Mouse (Mus musculus) layer of hippocampus, postnatal 25 days (tissue): ENCODE results near the gene Prpf18. TPM values are rescaled to one million over a fixed set of nuclear protein-coding genes. Genes with fewer than 3 reads are reported as not detected.
"Not testable (repeated sequence)": the region's sequence is repeated elsewhere in the genome, so short reads cannot be mapped to it uniquely, and the experiment has no call there.

Experiments used
- DNase-seq, 2 experiments: peaks; one replicate each; pipeline ENCODE4 v3.0.0; 2022; ENCODE audit warnings: mixed read lengths in 2 of 2, low spot score in 1 of 2; ENCODE audit errors: extremely low spot score in 1 of 2
- total RNA-seq, 2 experiments: library from RNA; stranded (reverse); gene quantifications; 2 replicates each; pipeline ENCODE4 v1.2.3; 2021

Gene Prpf18
- total RNA-seq, 2 experiments from 2014 or later, result 47.3 to 50.4 TPM

GRCm38 (mm10) chr2:4615014-4615546, 36.8 kb downstream of the Prpf18 start:
- no peak for DNase-seq

DNA sequence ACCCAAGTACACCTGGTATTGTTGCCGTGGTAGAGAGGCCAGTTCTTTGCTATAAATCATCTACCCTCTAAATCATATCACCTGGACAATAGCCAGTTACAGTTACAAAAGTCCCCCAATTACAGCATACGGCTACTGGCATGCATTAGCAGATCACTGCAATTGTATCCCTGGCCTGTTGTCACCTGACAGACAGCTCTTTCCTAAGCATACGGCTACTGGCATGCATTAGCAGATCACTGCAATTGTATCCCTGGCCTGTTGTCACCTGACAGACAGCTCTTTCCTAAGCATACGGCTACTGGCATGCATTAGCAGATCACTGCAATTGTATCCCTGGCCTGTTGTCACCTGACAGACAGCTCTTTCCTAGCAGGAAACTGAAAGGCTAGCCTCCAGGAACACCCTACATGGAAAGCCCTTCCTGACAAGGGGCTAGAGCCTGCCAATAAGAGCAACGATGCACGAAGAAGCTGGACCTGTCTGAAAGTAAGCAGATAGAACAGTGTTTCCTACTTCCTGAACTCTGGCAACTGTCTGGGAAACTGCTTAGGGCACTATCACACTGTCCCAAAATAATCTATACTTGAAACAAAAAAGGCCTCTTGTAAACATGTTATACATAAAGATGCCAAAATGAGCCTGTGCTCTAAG, 37.5 kb downstream of the Prpf18 start:
- not testable (repeated sequence) for DNase-seq

GRCm38 (mm10) chr2:4611704-4612103, 40.2 kb downstream of the Prpf18 start:
- no peak for DNase-seq

- DNase-seq, result no peak
Measured at GRCm38 (mm10) chr2:4611295-4611694, 40.6 kb downstream of the Prpf18 start.

- no peak for DNase-seq
Measured at GRCm38 (mm10) chr2:4609433-4609832, 42.5 kb downstream of the Prpf18 start.

DNA sequence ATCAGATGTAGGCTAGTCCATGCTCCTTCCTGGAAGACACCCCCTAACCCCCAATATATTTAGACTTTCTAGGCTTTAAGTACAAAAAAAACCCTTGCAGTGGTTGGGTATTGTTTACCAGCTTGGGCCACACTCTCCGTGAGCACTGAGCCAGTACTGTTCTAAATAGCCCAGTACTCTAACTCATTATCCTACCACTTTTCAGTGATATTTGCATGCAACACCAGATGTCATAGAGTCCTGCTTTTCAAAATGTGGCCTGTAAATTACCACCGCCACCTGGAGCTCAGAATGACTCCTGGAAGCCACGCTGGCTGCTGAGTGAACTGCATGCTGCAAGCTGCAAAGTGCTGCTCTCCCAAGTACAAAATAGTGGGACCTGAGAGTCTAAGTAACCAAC, 43.7 kb downstream of the Prpf18 start:
- DNase-seq, result no peak

DNA sequence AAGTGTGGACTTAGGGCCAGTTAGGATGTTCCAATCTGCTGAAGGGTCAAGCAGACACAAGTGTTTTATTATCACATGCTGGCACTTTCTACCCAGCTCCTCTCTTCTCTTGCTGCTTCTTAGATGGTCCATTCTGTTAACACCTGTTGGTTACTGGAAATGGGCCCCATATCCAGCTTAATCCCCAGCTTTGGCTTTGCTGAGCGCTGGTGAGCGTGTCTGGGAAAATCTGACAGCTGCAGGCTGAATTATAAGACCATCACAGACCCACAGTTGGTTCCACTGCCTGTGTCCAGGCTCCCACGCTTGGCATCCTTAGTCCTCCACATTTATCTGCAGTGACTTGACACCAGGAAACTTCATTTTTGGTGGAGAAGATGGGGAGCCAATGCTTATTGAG, 45.4 kb downstream of the Prpf18 start:
- DNase-seq, result no peak

- DNase-seq, result no peak
Measured at GRCm38 (mm10) chr2:4603361-4603945, 48.5 kb downstream of the Prpf18 start.

- peak in 1 of 2 experiments; percentile 66 for DNase-seq
Measured at GRCm38 (mm10) chr2:4601034-4601890, 50.7 kb downstream of the Prpf18 start.

DNA sequence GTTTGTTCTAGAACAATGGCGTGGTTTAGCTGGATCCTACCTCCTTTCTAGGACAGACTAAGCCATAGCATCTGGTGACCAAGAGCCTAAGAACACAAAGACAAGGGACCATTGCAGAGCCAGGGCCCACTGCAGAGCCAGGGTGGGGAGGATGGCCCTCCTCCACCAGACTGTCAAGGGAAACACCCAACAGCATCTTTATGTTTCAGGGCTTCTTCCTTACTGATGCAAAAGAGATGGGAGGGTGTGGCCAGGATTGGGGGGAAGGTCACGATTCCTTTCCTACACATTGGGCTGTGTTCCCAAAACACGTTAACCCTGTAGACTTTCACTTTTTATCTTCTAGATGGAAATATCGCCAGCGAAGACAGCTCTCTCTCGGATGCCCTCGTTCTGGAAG, 54.9 kb downstream of the Prpf18 start:
- DNase-seq, result no peak

- no peak for DNase-seq
Measured at GRCm38 (mm10) chr2:4593878-4594387, 58.0 kb downstream of the Prpf18 start.

DNA sequence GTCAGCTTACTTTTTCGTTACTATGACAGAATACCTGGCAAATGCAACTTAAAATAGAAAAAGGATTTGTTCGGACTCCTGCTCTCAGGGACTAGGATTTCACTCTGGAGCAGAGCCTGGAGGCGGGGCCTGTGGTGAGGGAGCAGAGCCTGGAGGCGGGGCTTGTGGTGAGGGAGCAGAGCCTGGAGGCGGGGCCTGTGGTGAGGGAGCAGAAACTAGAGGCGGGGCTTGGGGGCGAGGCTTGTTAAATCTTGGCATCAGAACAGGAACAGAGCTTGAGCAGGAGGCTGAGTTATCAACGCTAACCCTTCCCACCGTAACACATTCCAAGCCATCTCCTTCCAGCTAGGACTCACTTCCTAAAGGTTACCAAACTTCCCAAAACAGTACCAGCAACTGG, 58.5 kb downstream of the Prpf18 start:
- no peak for DNase-seq

DNA sequence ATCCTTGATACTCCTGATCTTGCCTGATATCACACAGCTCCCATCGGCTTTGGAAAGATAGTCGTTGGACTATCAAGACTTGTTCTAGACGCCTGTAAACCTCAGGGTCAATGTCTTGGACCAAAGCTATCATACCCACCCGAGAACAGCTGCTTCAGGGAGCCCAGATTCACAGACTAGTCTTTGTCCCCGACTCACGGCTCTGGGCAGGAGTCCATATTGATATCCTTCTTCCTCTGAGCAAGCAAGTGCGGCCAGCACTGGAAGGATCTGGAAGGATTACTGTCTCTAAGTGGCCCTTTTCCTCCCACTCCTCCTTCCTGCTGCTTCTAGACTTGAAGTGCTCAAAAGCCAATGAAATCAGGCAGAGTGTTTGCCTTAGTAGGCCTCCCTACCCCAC, 59.2 kb downstream of the Prpf18 start:
- DNase-seq, result no peak

GRCm38 (mm10) chr2:4591647-4592046, 60.3 kb downstream of the Prpf18 start:
- no peak for DNase-seq

DNA sequence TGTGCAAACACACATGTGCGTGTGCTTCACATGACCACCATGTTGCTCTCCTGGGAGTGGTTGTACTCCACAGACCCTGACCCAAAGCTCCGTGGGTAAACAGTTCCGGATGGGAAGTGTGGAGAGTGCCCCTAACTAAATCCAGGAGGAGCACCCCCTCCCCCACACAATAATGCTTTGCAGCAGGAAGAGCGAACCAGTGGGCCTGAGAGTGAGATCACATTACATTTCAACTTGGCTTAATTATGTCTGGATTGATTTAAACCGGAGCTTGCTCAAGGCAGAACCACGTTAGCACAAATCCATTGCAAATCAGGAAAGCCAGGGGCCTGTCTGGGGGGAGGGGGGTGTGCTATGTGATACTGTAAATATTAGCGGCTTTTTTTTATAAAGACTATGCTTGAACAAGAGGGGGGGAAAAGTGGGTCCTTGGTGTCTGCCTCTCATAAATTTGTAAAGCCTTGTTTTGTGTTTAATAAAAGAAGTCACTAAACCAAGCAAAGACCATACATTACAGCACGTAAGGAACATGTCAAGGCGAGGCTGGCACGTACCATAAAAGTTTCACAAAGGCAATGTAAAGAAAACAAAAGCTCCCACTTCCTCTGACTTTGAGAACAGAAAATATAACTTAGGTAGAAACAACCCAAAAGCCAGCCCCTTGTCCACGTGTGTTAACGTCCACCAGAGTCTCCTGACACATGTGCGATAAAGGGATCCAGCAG, 64.1 kb downstream of the Prpf18 start:
- no peak for DNase-seq

DNA sequence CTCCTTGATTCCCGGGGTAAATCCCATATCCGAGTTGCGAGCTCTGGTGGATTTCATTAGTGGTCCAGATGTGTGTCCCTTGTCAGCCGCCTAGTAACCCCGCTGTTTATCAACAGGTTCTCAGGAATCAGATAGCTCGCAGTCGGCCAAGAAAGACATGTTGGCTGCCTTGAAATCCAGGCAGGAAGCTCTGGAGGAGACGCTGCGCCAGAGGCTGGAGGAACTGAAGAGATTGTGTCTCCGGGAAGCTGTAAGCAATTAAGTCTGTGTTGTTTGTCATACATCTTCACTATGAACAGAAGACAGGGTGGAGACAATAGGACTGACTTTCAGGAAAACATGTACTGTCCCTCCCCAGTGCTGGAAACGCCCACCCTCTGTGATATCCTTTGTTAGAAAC, 65.7 kb downstream of the Prpf18 start:
- no peak for DNase-seq

GRCm38 (mm10) chr2:4584252-4584651, 67.7 kb downstream of the Prpf18 start:
- DNase-seq, result no peak

- DNase-seq, result no peak
Measured at GRCm38 (mm10) chr2:4582930-4583329, 69.0 kb downstream of the Prpf18 start.

DNA sequence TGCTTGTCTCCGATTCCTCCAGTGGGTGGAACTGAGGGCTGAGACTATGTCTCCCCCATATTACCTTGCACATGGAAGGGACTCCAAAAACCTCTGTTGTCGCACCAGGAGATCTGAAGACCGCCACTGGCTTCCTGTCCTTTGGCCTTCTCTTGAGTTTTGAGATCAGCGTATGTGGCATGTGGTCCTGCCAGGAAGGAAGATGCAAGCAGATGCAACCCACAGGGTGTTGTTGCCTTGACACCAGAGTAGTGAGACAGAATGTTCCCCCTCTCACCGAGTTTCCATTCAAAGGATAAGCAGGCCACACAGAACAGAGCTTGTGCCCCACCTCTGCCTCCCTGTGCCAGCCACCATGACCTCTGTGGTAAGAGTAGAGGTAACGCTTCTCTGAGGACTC, 71.2 kb downstream of the Prpf18 start:
- DNase-seq, result no peak

DNA sequence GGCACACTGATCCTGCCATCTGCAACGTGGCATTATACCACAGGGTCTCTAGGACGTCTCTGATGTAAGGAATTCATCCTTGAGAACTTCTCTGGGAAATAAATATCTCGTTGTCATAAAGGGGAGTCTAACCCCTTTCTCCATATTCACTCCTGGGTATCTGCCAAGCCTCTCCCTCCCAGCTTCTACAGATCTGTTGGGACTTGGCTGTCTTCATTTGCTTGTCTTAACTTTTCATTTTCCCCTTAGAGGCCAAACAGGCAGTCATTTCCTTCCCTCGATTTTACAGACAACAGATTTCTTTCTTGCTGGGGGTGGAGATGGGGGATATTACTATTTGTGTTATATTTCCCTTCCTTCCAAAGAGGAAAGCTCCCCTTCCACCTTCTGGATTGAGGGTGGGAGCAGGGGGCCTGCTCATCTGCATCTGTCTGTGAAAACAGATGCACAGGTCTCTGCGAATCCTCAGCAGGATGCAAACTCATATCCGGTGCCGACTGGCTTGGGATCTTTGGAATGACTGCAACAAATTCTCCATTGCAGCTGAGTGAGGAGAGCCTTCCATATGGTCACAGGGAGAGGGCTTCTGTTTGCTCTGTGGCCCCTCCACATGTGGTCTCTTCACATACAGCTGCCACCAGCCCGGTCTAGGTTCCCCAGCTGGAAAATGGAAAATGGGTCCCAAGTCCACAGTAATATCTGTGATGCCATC, 72.4 kb downstream of the Prpf18 start:
- DNase-seq, result no peak
